Mouse (Mus musculus) right cerebral cortex, adult 18-20 months (tissue): ENCODE measurements at regions not wholly inside any gene's neighbourhood (a gene's known extent, or its start where the extent isn't known, plus 50 kb on each side); places are given as distances from the start of the nearest gene placed in this dataset.
"Not testable (repeated sequence)": the region's sequence is repeated elsewhere in the genome, so short reads cannot be mapped to it uniquely, and the experiment has no call there.

Experiments
- DNase-seq: peaks from one replicate; pipeline ENCODE4 v3.0.0; 2022; ENCODE audit warnings: mixed read lengths

DNA sequence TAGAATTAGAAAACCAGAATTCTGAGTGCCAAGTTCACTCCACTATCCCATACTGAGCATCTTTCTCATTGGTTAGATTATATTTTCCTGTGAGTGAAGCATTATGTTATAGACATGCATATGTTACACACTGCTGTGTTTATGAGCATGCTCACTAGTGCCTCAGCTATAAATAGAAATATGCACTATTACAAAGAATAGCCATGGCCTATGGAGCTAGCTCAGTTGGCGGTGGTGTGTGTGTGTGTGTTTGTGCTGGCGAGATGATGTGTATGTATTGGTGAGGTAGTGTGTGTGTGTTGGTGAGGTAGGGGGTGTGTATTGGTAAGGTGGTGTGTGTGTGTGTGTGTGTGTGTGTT, 106.2 kb downstream of the Sec31a start:
- no peak for DNase-seq

DNA sequence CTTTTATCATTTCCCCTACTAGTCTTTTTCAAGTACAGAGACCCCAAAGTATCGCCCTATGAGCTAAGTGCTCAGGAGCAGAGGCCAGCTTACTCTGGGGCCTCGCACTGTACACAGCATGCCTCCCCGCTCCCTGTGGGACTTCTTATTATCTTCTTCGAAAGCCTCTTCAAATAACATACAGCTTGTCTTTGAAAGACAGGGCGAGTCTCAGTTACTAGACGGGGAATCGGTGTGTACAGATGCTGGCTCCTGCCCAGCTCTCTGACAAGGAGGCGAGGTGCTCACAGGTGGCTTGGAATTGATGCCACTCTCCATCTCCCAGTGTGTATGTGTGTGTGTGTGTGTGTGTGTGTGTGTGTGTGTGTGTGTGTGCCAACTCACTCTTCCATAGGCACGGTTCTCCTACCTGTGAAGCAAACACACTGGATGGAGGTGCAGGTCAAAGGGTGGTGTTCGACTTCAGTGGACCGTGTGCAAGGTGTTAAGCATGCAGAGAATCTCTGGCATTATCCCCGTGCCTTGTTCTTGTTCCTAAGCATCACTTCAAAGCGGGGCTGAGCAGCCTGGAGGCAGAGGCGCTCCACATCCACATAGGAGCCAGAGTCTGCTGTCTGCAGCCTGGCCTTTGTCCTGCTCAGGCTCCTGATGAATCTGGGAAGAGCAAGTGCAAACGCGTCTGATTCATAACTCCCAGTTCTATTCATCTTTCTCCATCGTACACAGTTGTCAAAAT, 106.8 kb downstream of the Sec31a start:
- no peak for DNase-seq

DNA sequence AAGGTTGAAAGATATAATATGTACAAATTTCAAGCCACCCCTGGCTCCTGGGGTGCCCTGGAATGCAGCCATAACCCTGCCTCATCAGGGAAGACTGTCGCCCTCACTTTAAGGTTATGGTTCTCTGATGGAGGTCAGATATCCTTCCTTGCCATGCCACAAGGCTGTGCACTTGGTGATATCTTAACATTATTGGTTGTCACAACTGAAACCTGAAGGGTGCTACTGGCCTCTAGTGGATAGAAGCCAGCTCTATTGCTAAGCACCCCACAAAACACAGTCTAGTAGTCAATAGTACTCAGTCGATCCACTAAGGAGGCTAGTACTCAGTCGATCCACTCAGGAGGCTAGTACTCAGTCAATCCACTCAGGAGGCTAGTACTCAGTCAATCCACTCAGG, 111.6 kb downstream of the Sec31a start:
- DNase-seq, result no peak

DNA sequence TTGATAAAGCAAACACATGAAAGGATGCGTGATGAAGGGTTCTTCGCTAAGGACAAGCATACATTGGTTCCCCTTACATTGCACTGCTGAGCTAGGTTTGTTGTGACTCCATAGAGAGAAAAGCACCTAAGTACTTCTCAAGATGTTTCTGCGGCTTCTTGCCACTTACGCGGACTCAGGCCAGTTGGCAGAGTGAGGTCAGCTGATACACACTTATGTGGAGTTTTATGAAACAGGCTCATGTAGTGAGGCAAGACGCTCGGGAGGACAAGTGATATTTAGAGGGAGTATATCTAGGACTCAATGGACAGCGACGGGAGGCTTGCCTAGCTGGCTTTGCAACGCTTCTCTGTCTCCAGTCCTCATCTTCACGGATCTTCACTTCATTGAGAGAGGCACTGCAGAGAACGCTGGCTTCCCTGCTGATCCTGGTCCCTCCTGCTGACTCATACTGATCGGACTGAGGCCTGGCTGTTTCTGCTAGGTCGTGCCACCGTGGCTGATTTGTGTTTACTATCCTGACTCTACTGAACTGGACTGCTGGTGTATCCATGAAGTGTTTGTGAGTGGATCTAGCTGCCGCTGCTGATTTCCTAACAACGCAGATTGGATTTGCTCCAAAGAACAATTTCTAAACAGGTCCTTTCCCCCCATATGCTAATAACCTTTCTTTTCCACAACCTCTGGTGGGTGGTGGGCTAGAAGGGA, 113.8 kb downstream of the Sec31a start:
- no peak for DNase-seq

DNA sequence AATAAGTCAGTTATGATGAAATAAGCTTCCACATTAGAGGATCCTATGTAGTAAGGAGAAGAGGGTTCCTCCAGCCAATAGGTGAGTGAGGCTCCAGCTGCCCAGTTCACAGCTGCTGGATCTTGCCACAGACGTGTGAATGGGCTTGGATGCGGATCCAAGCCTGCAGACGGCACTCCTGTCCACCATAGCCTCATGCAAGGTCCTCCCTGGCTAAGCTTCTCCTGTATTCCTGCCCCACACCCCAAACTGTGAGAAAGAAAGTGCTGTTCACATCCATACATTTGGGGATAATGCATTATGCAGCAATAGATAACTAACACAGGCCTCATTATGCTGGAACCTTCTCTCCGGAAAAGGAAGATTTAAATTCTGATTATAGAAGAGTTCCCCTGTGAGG, 116.9 kb downstream of the Sec31a start:
- DNase-seq, result no peak

DNA sequence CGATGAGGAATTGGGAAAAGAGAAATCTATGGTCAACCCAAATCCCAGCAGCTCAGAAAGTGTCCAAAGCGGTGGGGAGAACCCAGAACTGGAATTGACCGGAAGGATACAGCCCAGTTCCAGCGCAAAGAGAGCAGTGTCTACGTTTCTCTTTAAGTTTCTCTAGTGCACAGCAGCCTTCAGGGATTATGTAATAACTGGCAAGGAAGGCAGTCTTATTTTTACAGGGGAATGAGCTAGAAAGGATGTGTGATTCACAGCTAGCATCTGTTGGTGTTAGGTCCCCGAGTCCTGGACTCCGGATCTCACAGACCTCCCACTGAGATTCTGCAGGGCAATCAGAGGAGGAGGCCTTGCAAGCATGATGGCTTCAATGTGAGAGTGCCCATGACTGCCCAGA, 121.8 kb downstream of the Sec31a start:
- peak; percentile 77 for DNase-seq

DNA sequence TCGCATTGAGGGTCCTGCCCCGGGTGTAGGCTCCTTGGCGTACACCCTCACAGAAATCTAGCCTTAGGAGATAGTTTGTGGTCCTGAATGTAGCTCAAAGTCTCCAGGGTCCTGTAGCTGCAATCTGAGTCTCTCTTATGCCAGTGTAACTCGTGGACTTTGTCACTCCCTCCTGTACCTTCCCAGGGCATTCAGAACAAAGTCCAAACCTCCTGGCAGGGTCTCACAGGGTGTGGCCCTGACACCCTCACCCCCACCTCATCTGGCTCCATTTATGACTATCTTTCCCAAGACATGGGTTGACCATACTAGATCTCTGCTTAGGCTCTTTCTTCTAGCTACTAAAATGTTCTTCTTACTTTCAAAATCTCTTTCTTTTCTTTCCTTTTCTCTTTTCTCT, 120.6 kb upstream of the Tmem150c start:
- DNase-seq, result no peak

DNA sequence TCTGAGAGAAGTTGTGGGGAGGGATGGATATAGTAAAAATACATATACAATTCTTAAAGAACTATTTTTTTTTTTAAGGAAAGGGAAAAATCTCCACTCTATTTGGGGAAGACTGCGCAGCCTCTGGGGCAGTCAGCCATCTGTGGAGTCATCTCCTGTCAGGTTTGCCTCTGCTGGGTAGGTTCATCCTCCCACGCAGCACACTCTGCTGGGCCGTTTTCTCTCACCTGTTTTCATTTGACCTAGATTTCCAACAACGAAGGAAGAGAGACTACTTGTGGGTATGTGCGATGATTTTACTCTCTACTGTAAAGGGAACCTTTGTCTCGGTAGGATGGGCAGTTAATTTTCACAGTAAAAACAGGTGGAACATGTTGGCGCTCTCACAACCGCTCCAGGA, 119.9 kb upstream of the Tmem150c start:
- DNase-seq, result peak; percentile 37

DNA sequence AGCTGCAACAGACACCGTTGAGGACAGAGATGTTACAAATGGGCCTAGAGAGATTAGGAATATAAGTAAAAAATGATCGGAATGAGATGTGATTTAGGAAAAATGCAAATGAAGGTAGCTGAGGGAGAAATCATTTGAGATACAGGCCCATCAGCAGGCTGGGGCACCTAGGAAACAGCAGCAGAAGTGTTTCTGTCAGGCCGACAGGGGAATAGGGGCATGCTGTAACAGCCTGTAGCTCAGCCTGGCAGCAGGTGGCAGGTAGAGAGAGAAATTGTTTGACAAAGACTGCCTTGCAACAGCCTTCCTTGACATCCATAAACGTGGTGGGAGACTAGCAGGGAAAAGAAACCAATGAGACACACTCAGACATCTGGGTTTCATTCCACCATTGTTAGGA, 115.1 kb upstream of the Tmem150c start:
- DNase-seq, result no peak

DNA sequence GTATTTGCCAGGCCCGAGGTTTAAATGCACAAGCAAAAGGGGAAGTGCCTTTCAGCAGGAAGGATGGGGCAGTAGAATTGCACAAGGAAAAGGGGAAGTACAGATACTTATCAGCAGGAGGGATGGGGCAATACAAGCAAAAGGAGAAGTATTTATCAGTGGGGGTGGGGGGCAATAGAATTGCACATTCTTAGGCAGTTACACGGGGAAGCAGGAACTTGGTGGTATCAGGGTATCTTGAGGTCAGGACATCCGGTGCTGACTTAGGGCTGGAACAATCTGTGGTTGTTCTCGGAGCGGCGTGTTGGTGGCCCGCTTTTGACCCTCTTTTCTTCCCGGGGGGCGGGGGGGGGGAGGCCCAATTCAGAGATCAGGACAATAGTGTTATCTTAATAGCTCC, 112.4 kb upstream of the Tmem150c start:
- DNase-seq, result not testable (repeated sequence)

DNA sequence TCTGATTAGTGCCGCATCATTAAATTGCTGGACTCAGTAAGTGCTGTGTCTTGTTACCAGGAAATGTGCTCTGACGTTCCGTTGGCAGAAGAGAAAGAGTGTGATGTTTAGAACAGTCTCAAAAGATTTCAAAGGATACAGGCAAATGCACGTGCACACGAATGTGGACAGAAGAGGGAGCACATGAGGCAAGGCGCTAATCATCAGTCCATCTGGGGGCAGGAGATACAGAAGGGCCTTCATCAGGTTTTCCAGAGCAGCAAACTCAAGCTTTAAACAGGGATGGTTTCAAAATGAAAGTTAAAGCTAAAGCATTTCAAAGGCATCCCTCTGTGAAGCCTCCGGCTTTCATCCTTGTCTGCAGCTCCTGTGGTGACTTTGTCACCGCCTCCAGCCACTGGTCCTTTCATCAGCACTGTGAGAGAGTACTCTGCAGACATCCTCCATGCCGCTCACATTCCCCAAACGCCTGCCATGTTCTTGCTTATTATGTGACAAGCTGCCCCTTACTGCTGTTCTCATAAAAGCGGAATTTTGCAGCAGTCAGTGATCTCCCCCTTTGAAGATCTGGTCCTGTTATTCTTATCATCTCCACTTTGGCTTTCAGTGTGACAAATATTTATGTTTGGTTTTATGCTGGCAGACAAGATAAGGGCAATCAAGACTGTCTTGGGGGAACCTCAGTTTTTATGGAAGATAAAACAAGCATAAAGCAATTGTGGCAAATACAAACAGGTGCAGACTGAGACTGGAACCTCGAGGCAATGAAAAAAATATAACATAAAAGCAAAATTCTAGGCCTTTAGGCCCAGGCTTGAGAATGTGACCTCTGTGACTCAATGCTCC, 111.5 kb upstream of the Tmem150c start:
- DNase-seq, result no peak

DNA sequence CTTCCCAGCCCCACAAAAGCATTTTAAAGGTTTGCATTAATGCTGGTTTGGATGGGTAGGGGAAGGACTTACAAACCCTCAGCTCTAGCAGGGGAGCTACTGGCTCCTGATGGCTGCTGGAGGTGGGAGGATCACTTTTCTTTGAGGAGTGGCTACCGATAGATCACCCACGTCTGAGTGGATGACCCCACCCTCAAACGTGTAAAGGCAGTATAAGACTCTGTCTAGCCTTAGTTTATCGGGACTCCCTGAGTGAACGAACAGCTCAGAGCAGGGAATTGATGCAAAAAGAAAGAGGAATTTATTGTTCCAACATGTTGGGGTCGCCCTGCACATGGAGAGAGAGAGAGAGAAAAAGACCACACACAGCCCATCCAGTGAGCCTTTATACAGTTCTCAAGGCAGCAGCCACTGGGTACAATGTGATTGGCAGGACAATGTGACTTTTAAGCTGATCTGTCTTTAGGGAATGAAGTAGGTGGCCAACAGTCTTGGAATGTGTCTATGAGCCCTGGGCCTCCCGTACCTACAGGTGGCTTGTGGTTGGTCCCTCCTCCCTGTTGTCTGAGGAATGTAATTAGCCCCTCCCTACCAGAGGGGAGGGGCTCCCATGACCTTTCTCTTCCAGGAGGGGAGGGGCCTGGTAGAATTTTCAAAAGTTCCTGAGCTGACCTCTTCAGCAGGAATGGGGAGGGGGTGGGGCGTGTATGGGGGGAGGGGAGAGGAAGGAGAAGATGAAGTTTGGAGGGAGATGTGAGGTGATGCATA, 108.7 kb upstream of the Tmem150c start:
- DNase-seq, result no peak

DNA sequence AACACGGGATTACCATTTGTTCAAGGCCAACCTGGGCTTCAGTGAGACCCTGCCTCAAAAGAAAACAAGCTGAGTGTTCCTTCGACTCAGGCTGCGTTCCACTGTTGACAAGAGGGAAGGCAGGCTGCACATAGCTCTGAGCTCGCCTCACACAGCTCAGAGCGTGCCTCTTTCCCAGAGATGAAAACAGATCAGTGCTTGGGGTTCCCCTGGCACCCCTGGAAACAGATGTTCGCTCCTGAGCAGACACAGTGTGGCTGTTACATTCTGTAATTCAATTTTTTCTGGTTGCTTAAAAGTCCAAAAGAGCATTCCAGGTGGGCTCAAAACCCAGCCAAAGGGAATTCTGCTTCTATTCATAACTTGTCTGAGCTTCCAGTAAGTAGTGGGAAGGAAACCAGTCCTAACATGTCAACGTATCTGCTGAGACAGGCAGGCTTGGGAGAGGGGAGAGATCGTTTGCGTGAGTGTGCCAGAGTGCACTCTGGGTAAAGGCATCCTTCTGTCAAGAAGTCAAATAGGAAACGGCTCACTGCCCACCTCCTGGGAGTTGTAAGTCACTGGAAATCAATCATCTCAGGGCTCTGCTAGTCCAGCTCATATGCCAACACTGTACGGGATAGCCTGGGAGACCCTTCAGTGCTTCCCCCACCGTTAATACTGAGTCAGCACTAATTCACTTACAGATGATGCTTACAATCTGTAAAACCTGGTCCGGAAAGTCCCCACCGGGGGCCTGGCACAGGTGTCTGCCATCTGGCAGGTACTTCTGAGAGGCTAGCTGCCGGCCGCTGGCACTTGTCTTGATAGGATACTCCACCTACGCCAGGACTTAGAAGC, 107.3 kb upstream of the Tmem150c start:
- no peak for DNase-seq

DNA sequence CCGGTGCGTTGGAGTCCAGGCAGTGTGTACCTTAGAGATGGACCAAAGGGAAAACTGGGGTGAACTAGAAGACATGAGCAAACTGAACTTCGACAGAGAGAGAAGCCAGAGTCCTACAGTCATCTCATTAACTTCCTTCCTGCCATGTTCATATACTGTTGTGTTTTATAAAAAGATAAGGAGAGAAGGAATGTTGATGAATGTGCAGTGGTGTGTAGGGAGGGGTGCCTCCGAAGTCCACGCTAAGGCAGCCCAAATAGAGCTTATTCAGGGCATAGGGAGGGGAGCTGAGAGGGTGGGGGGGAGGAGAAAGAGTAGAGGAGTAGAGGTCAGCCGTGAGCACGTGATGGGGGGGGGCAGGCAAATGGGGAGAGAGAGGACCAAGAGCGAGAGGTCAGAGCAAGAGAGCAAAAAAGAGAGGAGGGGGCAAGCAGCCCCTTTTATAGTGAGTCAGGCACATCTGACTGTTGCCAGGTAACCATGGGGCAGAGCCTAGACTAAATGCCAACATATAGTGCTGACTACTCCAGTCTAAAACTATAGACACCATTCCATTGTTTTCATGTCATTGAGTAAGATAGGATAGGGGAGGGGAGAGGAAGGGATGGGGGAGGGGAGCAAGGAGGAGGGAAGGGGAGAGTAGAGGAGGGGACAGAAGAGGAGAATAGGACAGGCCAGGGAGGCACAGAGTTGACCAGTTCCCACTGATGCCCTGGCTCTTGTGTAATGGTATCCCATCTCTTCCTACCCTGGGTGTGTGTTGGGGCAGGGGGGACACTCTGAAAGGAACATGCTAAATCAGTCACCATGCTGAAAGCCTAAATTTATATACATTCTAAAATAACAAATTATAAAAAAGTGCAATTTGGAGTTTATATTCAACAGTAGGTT, 100.4 kb upstream of the Tmem150c start:
- DNase-seq, result no peak

DNA sequence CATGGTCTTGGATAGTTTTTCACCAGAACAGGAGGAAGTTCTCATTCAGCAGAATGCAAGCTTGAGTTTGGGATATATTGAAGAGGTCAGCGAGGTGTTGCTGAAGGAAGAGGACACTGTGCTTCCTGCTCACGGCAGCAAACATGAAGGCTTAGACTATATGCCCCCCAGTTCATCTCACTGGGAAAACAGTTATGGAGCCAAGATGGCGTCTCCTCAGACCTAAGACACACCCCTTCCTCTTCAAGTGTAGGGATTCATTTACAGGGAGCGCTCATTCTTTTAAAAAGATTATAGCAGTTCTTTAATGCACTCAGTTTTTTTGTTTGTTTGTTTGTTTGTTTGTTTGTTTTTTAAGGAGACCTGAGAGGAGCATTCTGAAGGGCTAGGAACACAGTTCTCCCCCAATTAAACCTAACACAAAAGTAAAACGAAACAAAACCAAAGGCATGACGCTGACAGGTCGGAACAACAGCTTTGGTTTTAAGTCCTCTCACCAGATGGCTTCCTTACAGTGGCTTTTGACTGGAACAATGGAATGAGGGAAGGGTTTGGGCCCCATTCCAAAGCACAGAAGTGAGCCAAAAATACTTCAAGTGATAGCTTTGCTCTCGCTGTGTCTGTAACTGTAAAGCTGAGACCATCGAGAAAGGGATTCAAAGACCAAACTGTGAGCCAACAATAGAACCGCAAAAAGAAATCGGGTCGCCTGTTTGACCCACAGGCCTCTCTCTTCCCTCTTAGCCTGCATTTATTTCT, 99.5 kb upstream of the Tmem150c start:
- peak; percentile 19 for DNase-seq

DNA sequence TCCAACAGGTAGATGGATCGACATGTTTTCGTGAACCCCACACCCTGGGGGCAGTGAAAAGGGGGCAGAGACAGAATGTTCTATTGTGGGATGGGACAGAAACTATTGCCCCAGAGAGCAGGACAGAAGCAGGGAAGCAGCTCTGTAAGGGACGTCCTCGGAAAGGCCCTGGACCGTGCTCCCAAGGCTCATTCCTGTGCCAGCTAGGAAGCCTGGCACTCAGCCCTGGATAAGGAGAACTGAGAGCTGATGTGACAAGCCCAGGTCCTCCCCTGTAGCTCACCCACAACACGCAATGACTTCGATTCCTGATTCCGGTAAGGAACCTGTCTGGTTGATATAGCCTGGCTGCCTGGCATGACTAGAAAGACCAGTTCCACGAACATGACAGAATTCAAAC, 95.7 kb upstream of the Tmem150c start:
- DNase-seq, result no peak

DNA sequence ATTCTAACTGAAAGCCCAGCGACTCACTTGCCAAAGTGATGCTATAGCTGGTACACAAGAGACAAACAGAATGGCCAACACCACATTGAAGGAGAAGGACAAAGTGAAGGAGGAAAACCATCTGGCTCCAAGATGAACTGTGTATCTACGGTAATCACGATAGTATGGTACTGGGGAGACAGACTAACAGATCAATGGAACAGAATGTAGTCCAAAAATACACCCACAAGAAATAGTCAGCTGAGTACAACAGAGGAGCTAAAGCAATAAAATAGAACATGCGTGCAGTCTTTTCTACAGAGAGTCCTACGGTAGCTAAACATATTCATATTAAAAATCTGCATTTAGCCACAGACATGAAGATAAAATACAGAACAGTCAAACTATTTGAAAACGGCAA, 92.4 kb upstream of the Tmem150c start:
- no peak for DNase-seq

DNA sequence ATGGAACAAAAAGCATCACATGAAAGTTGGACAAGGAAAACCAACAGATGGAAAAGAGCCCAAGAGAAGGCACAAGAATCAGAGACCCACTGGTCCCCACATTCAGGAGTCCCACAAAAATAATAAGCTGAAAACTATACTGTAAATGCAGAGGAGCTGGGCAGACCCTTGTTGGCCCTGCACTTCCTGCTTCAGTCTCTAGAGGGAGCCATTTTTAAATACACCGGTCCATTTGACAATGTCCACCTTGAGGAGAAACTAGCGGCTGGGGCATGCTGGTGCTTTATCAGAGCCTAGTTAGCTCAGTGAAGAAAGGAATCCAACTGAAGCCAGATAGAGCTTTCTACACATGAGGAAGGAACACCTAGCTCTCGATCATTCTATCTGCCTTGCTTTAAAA, 90.1 kb upstream of the Tmem150c start:
- no peak for DNase-seq

DNA sequence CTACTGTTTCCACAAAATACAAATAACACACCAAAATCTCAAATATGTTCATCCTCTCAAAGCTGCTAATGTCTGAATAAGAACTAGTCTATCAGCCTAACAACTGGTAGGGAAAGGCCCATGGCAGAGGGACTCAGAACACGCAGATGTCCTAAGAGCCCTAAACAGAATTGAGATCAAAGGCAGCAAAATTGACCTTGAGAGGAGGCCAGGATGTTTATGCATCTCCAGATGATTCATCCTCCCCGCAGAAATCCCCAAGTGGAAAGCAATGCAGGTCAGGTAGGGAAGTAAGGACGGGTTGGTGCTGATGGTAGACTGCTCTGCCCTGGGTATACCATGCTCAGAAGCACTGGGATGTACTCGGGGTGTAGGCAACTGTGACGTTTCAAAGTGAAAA, 89.0 kb upstream of the Tmem150c start:
- no peak for DNase-seq

DNA sequence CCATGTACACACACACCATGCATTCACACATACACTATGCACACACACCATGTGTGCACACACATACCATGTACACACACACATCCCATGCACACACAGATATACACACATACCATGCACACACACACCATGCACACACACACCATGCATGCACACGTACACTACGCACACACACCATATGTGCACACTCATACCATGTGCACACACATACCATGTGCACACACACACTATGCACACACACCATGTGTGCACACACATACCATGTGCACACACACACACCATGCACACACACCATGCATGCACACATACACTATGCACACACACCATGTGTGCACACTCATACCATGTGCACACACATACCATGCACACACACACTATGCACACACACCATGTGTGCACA, 87.1 kb upstream of the Tmem150c start:
- no peak for DNase-seq
